Mouse (Mus musculus) liver, postnatal 0 days (tissue): ENCODE results near the gene Tec. TPM values are rescaled to one million over a fixed set of nuclear protein-coding genes. Genes with fewer than 3 reads are reported as not detected.

Experiments
- ATAC-seq: fragments of 200-750 bp; cut with Nextera tagmentation; 2 replicates; pipeline ENCODE4 v1.8.0; 2017; ENCODE audit warnings: mild to moderate bottlenecking, moderate library complexity
- DNase-seq: peaks from one replicate; pipeline ENCODE4 v3.0.0-alpha.2; 2016
- H3K27ac ChIP-seq: fragments of 300-500 bp; sonication (generic); 2 replicates; pipeline ENCODE4 v1.5.1; 2014; ENCODE audit warnings: antibody characterized with exemption, moderate library complexity, mild to moderate bottlenecking, low read depth
- H3K27me3 ChIP-seq: fragments of 300-500 bp; sonication (generic); 2 replicates; pipeline ENCODE4 v1.6.1; 2014; ENCODE audit warnings: low read length, control low read depth, mixed read lengths; ENCODE audit not compliant: insufficient read depth
- H3K36me3 ChIP-seq: fragments of 300-500 bp; sonication (generic); replicated peaks from 2 replicates; pipeline ENCODE4 v1.6.1; 2014; ENCODE audit warnings: mild to moderate bottlenecking, control low read depth, low read length, moderate library complexity, mixed read lengths; ENCODE audit not compliant: insufficient read depth
- H3K4me1 ChIP-seq: fragments of 300-500 bp; sonication (generic); 2 replicates; pipeline ENCODE4 v1.6.1; 2014; ENCODE audit warnings: antibody characterized with exemption, mild to moderate bottlenecking, control low read depth; ENCODE audit not compliant: insufficient read depth
- H3K4me2 ChIP-seq: fragments of 300-500 bp; sonication (generic); 2 replicates; pipeline ENCODE4 v1.6.1; 2014; ENCODE audit warnings: low read depth, mild to moderate bottlenecking, low read length, moderate library complexity, mixed read lengths
- H3K4me3 ChIP-seq: fragments of 300-500 bp; sonication (generic); 2 replicates; pipeline ENCODE4 v1.5.1; 2014; ENCODE audit warnings: low read depth, low read length
- H3K9ac ChIP-seq: fragments of 300-500 bp; sonication (generic); replicated peaks from 2 replicates; pipeline ENCODE4 v1.6.1; 2014; ENCODE audit warnings: mild to moderate bottlenecking, moderate library complexity
- H3K9me3 ChIP-seq: fragments of 300-500 bp; sonication (generic); 2 replicates; pipeline ENCODE4 v1.6.1; 2016; ENCODE audit warnings: mild to moderate bottlenecking, control low read depth, low read length, mixed read lengths
- CTCF ChIP-seq: sonication (generic); IDR thresholded peaks from 2 replicates; pipeline ENCODE4 v1.5.1; 2016; ENCODE audit warnings: antibody characterized with exemption, low read depth
- EP300 ChIP-seq: IDR thresholded peaks from 2 replicates; pipeline ENCODE4 v1.6.1; 2016; ENCODE audit warnings: antibody characterized with exemption, low read depth, mild to moderate bottlenecking
- WGBS: fragments of 180-500 bp; shearing (Covaris S2); extraction: QIAGEN DNeasy Blood & Tissue Kit; methylation state at CpG from one replicate; pipeline ENCODE4 v1.1.7; 2014; ENCODE audit not compliant: insufficient replicate concordance; 5-methylcytosine and 5-hydroxymethylcytosine counted together
- polyA plus RNA-seq: library from polyadenylated mRNA; unstranded; fragments of >200 nt; fragmentation: Nextera tagmentation; extraction: Ambion mirVana; gene quantifications from 2 replicates; pipeline ENCODE4 v1.2.1, GENCODE M21; 2015

The Tec gene
- polyA plus RNA-seq, 1 experiment from 2014 or later: 9.2 TPM

- peaks cover 5% of the 10 kb centered on the region; the same call in 1 of the 2 replicates for H3K4me1 ChIP-seq
- TF ChIP-seq CTCF: no peak
- no peak for TF ChIP-seq EP300
Measured at GRCm38 (mm10) chr5:72791386-72791785, 76.9 kb downstream of the Tec start.

GRCm38 (mm10) chr5:72785451-72785850 lies 82.8 kb downstream of the Tec start:
- H3K36me3 ChIP-seq: peaks cover 6% of the 10 kb centered on the region; the same call in 1 of the 2 replicates
- no peaks in the 10 kb centered on the region for H3K9me3 ChIP-seq
- 71% methylated on average over 4 of the region's 4 CpGs for WGBS
- DNase-seq: no peak
- no peaks in the 10 kb centered on the region for H3K4me1 ChIP-seq
- H3K4me2 ChIP-seq: no peak overlapping the region
- no peak for TF ChIP-seq EP300
- no peak for TF ChIP-seq CTCF
- no peak overlapping the region for H3K4me3 ChIP-seq
- no peak for ATAC-seq
- H3K27ac ChIP-seq: no peak overlapping the region
- H3K27me3 ChIP-seq: no peaks in the 10 kb centered on the region
- H3K9ac ChIP-seq: no peak overlapping the region

More at GRCm38 (mm10) chr5:72791386-72791785, 76.9 kb downstream of the Tec start:
- 70% methylated on average over 4 of the region's 4 CpGs for WGBS
- no peak overlapping the region for H3K27ac ChIP-seq
- no peak overlapping the region for H3K9ac ChIP-seq
- 0 out of 2 replicates have a peak, but pooled peaks cover 4% of the 10 kb centered on the region for H3K36me3 ChIP-seq
- ATAC-seq: no peak
- H3K9me3 ChIP-seq: no peaks in the 10 kb centered on the region
- no peak overlapping the region for H3K4me2 ChIP-seq
- H3K27me3 ChIP-seq: no peaks in the 10 kb centered on the region
- H3K4me3 ChIP-seq: no peak overlapping the region
- no peak for DNase-seq

GRCm38 (mm10) chr5:72784719-72785118 lies 83.6 kb downstream of the Tec start:
- Histone ChIP-seq H3K27ac (no peak overlapping the region), H3K9me3 (no peaks in the 10 kb centered on the region), H3K4me2 (no peak overlapping the region), H3K36me3 (peaks cover 6% of the 10 kb centered on the region; the same call in 1 of the 2 replicates), H3K9ac (no peak overlapping the region), H3K4me1 (no peaks in the 10 kb centered on the region), H3K27me3 (no peaks in the 10 kb centered on the region), H3K4me3 (no peak overlapping the region)
- TF ChIP-seq CTCF: no peak
- TF ChIP-seq EP300: no peak
- no peak for ATAC-seq
- 79% methylated on average over 3 of the region's 3 CpGs for WGBS
- no peak for DNase-seq

DNA sequence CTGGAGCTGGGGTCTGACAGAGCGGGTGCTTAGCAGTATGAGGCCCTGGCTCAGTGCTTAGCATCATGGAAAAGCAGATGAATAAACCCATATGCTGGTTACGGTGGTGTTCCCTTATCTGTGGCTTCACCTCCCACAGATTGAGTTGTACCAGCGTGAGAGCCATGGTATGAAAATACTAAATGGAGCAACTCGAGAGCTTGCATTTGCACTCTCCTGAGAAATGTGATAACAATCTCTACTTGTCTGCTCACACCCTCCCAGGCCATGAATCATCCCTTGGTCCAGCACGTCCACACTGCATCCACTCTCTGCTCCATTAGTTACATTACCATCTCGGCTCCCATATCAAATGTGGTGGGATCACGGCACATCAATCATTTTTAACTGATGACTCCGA lies 84.3 kb downstream of the Tec start:
- H3K27me3 ChIP-seq: no peaks in the 10 kb centered on the region
- H3K9ac ChIP-seq: no peak overlapping the region
- peaks cover 6% of the 10 kb centered on the region; the same call in 1 of the 2 replicates for H3K36me3 ChIP-seq
- no peaks in the 10 kb centered on the region for H3K9me3 ChIP-seq
- no peak for TF ChIP-seq EP300
- no peak for DNase-seq
- 76% methylated on average over 8 of the region's 8 CpGs for WGBS
- no peaks in the 10 kb centered on the region for H3K4me1 ChIP-seq
- no peak overlapping the region for H3K27ac ChIP-seq
- H3K4me3 ChIP-seq: no peak overlapping the region
- ATAC-seq: no peak
- no peak overlapping the region for H3K4me2 ChIP-seq

- peaks cover 2% of the 10 kb centered on the region; the same call in 1 of the 2 replicates for H3K36me3 ChIP-seq
- DNase-seq: no peak
- H3K27ac ChIP-seq: no peak overlapping the region
- H3K4me2 ChIP-seq: no peak overlapping the region
- no peak overlapping the region for H3K9ac ChIP-seq
- no peaks in the 10 kb centered on the region for H3K27me3 ChIP-seq
- no peak for ATAC-seq
- 84% methylated on average over 7 of the region's 7 CpGs for WGBS
- no peaks in the 10 kb centered on the region for H3K4me1 ChIP-seq
- H3K9me3 ChIP-seq: no peaks in the 10 kb centered on the region
- no peak overlapping the region for H3K4me3 ChIP-seq
- TF ChIP-seq EP300 (no peak), CTCF (no peak)
Measured at GRCm38 (mm10) chr5:72783123-72783522, 85.2 kb downstream of the Tec start.

- 78% methylated on average over 11 of the region's 11 CpGs for WGBS
- no peaks in the 10 kb centered on the region for H3K9me3 ChIP-seq
- peaks cover 2% of the 10 kb centered on the region; the same call in 1 of the 2 replicates for H3K36me3 ChIP-seq
- H3K4me2 ChIP-seq: no peak overlapping the region
- no peak overlapping the region for H3K9ac ChIP-seq
- DNase-seq: no peak
- TF ChIP-seq EP300: no peak
- no peak for TF ChIP-seq CTCF
- no peak overlapping the region for H3K4me3 ChIP-seq
- H3K4me1 ChIP-seq: no peaks in the 10 kb centered on the region
- no peak overlapping the region for H3K27ac ChIP-seq
- no peak for ATAC-seq
- no peaks in the 10 kb centered on the region for H3K27me3 ChIP-seq
Measured at GRCm38 (mm10) chr5:72781776-72782175, 86.5 kb downstream of the Tec start.

GRCm38 (mm10) chr5:72776595-72776994 lies 91.7 kb downstream of the Tec start:
- 89% methylated on average over 2 of the region's 2 CpGs for WGBS
- H3K27ac ChIP-seq: no peak overlapping the region
- peaks cover 2% of the 10 kb centered on the region; the same call in 1 of the 2 replicates for H3K36me3 ChIP-seq
- no peak overlapping the region for H3K9ac ChIP-seq
- H3K4me1 ChIP-seq: no peaks in the 10 kb centered on the region
- H3K4me2 ChIP-seq: no peak overlapping the region
- H3K27me3 ChIP-seq: no peaks in the 10 kb centered on the region
- no peak for DNase-seq
- no peaks in the 10 kb centered on the region for H3K9me3 ChIP-seq
- no peak for ATAC-seq
- no peak overlapping the region for H3K4me3 ChIP-seq
- TF ChIP-seq CTCF (no peak), EP300 (no peak)
